Mouse (Mus musculus) erythroblast, embryonic 14.5 days (primary cell): ENCODE results near the gene Spocd1. TPM values are rescaled to one million over a fixed set of nuclear protein-coding genes. Genes with fewer than 3 reads are reported as not detected.

Experiments used
- H3K27me3 ChIP-seq: 2 replicates; pipeline ENCODE4 v1.6.1; 2012; ENCODE audit warnings: inconsistent platforms; ENCODE audit not compliant: control insufficient read depth
- H3K36me3 ChIP-seq: 2 replicates; pipeline ENCODE4 v1.6.1; 2012; ENCODE audit warnings: mild to moderate bottlenecking, inconsistent platforms; ENCODE audit not compliant: control insufficient read depth
- H3K4me1 ChIP-seq: 2 replicates; pipeline ENCODE4 v1.6.1; 2012; ENCODE audit warnings: inconsistent platforms; ENCODE audit not compliant: control insufficient read depth
- H3K4me3 ChIP-seq: replicated peaks from 2 replicates; pipeline ENCODE3; 2012; ENCODE audit warnings: moderate library complexity, mild to moderate bottlenecking, inconsistent platforms
- H3K9me3 ChIP-seq: 2 replicates; pipeline ENCODE4 v1.6.1; 2012; ENCODE audit warnings: low read length, inconsistent platforms, mixed read lengths; ENCODE audit not compliant: control insufficient read depth
- GATA1 ChIP-seq: IDR thresholded peaks from 2 replicates; pipeline ENCODE4 v1.6.1; 2012; ENCODE audit warnings: low read length, inconsistent platforms, mixed read lengths
- TAL1 ChIP-seq: IDR thresholded peaks from 3 replicates; pipeline ENCODE4 v1.6.1; 2012; ENCODE audit warnings: low read length, inconsistent platforms, mixed read lengths
- polyA plus RNA-seq: library from polyadenylated mRNA; stranded (reverse); fragments of >175 nt; gene quantifications from 2 replicates; pipeline ENCODE4 v1.2.3, GENCODE M21; 2012

Spocd1 gene
- polyA plus RNA-seq, 1 experiment = not detected

DNA sequence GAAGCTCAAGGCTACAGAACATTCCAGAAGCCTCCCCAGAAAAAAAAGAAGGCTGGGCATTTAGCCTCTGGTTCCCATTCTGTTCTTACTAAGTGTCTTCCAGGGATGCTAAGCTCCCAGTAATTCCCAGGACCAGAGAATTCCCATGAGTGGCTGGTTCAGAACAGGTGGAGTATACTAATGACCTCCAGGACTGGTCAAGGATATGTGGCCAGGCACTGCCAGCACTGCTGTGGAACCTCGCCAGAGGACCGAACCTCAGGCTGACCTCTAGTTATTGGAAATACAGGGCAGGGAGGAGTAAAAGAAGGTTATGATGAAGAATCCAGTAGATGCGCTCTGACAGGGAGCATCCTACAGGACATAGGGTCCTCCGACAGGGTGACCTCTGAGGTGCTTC, 26.7 kb upstream of the Spocd1 start:
- Histone ChIP-seq H3K36me3 (no peaks in the 10 kb centered on the region), H3K4me1 (no peaks in the 10 kb centered on the region), H3K9me3 (no peaks in the 10 kb centered on the region), H3K27me3 (no peaks in the 10 kb centered on the region), H3K4me3 (no peak overlapping the region)
- TF ChIP-seq GATA1 (no peak), TAL1 (no peak)

- Histone ChIP-seq H3K9me3 (no peaks in the 10 kb centered on the region), H3K4me1 (no peaks in the 10 kb centered on the region), H3K27me3 (no peaks in the 10 kb centered on the region), H3K4me3 (no peak overlapping the region), H3K36me3 (no peaks in the 10 kb centered on the region)
- TF ChIP-seq TAL1 = no peak
- no peak for TF ChIP-seq GATA1
These were observed 25.5 kb upstream of the Spocd1 start for GRCm38 (mm10) chr4:129903577-129903976.

DNA sequence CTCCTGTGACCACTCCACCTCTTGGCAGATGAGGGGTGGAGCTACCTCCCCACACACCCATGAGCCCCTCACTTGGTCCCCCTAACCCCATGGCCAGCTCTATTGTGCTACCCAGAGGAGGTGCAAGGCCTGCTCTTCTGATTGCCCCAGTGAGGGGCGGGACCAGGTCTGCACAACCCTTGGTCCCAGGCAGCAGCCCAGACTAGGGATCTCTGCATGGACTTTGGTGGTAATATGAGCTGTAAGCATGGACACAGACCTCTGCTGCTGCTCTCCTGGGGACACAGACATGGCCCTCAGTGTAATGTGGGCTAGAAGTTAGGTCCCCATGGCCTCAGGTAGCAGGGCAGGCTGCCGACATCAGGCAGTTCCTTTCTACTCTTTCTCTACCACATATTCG, 24.0 kb upstream of the Spocd1 start:
- no peak overlapping the region for H3K4me3 ChIP-seq
- TF ChIP-seq GATA1 (no peak), TAL1 (no peak)
- no peaks in the 10 kb centered on the region for H3K4me1 ChIP-seq
- H3K36me3 ChIP-seq = no peaks in the 10 kb centered on the region
- 0 out of 2 replicates have a peak, but pooled peaks cover 2% of the 10 kb centered on the region for H3K27me3 ChIP-seq
- H3K9me3 ChIP-seq = no peaks in the 10 kb centered on the region

- no peaks in the 10 kb centered on the region for H3K9me3 ChIP-seq
- H3K36me3 ChIP-seq = no peaks in the 10 kb centered on the region
- H3K4me3 ChIP-seq = no peak overlapping the region
- 0 out of 2 replicates have a peak, but pooled peaks cover 2% of the 10 kb centered on the region for H3K27me3 ChIP-seq
- H3K4me1 ChIP-seq = no peaks in the 10 kb centered on the region
- TF ChIP-seq TAL1 (no peak), GATA1 (no peak)
These were observed 23.0 kb upstream of the Spocd1 start for GRCm38 (mm10) chr4:129906016-129906415.

DNA sequence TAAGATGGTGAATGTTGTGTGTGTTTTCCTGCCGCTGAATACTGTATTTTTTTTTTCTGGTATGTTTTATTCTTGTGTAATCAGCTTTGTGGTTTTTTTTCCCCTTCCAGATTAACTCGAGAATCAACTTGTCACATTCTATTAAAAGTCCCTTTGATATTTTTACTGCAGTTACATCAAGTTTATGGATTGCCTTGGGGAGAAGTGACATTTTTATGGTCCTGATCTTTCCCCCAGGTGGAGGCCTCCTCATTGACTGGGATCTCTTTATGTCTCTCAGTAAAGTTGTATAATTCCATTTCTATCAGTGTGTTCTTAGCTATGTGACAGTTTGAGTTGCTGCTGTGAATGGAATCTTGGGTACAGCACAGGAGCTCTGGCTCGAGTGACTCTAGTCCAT, 20.2 kb upstream of the Spocd1 start:
- Histone ChIP-seq H3K27me3 (peaks cover 6% of the 10 kb centered on the region; the same call in 1 of the 2 replicates), H3K9me3 (no peaks in the 10 kb centered on the region), H3K4me1 (no peaks in the 10 kb centered on the region), H3K4me3 (no peak overlapping the region), H3K36me3 (no peaks in the 10 kb centered on the region)
- TF ChIP-seq GATA1 (no peak), TAL1 (no peak)

- no peak overlapping the region for H3K4me3 ChIP-seq
- H3K27me3 ChIP-seq = peaks cover 6% of the 10 kb centered on the region; the same call in 1 of the 2 replicates
- TF ChIP-seq GATA1 (no peak), TAL1 (no peak)
These were observed 19.8 kb upstream of the Spocd1 start for GRCm38 (mm10) chr4:129909261-129909731.

DNA sequence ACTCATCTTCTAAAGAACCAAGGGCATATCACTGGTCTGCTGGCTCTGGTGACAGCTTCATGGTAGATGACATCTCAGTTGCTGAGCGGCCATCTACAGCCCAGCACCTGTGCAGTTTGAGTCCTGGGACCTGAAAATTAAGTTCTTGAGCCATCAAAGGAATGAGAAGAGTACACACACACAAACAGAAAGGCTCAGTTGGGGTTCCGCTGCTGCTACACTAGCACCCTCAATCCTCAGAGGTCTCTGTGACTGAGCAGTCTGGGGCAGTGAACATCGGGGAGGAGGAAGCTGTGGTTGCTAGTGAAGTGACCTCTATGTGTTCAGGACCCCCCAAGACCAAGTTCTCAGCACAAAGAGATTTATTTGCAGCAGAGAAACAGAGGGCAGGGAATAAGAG, 16.1 kb upstream of the Spocd1 start:
- Histone ChIP-seq H3K36me3 (no peaks in the 10 kb centered on the region), H3K27me3 (peaks cover 15% of the 10 kb centered on the region), H3K9me3 (no peaks in the 10 kb centered on the region), H3K4me3 (no peak overlapping the region), H3K4me1 (no peaks in the 10 kb centered on the region)
- no peak for TF ChIP-seq TAL1
- TF ChIP-seq GATA1 = no peak

More at GRCm38 (mm10) chr4:129909261-129909731, 19.8 kb upstream of the Spocd1 start:
- no peaks in the 10 kb centered on the region for H3K36me3 ChIP-seq
- no peaks in the 10 kb centered on the region for H3K4me1 ChIP-seq
- no peaks in the 10 kb centered on the region for H3K9me3 ChIP-seq

DNA sequence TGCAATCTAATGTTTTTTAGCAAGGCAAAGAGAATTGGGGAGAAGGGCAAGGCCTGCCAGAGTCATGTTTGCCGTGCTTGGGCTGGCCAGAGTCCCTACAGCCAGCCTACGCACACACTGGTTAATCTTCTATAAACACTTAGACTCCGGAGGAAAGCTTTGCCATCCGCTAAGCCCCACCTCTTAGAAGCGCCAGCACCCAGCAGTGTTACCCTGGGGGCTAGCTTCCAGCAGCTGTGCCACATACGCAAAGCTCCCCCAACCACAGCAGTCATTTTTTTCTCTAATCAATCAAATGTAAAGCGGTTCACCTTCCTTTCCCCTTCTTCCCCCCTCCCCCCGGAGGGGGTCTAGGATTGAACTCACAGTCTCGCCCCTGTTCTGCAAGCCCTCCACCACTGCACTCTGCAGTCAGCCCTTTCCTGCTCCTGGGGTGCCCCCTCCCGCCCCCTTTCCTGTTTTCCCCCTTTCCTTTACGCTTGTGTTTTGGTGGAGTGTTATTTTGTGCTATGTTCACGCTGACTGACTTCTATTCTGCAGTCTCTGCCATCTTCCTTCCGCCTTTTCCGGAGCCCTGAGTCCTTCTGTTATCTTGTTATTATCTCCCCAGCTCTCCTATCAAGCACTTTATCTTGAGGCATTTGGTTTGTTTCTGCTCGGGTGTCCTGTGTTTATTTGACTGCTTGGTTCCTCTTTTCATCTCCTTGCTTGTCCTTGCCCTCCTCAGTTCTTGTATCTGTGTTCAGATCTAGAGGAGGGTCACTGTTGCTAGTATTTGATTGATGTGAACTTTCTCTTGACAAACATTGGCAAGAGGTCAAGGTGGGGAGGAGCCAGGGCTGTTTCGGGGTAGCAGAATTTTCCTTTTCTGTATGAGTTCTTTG, 15.0 kb upstream of the Spocd1 start:
- Histone ChIP-seq H3K4me3 (no peak overlapping the region), H3K4me1 (no peaks in the 10 kb centered on the region), H3K36me3 (no peaks in the 10 kb centered on the region), H3K27me3 (peaks cover 15% of the 10 kb centered on the region), H3K9me3 (no peaks in the 10 kb centered on the region)
- no peak for TF ChIP-seq TAL1
- TF ChIP-seq GATA1 = no peak

GRCm38 (mm10) chr4:129914686-129915085, 14.4 kb upstream of the Spocd1 start:
- Histone ChIP-seq H3K4me1 (no peaks in the 10 kb centered on the region), H3K9me3 (no peaks in the 10 kb centered on the region), H3K36me3 (no peaks in the 10 kb centered on the region), H3K27me3 (peaks cover 12% of the 10 kb centered on the region), H3K4me3 (no peak overlapping the region)
- TF ChIP-seq TAL1 (no peak), GATA1 (no peak)
